13 mouse cellular contexts compared by ENCODE assay signal in the genomic region with DNA sequence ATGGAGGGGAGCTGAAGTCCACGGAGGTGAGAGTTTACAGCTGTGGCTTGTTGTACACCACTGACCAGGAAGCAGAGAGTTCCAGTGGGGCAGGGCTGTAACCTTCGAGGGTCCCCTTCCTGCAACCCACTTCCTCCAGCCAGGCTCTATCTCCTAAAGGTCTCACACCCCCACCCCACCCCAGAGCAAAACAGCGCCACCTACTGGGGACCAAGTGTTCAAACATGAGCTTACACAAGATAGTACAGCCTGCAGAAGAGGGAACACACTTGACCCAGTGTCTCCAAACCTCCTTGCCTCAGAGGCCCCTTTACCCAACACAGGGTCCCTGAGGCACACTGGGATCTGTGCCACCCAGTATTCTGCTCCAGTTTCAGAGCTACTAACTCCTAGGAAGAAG.
DNase-seq lines count a peak whose midpoint lies in the region; ATAC-seq and TF ChIP-seq lines count a peak whose summit lies in the region.
"Had no signal": no experiment of that assay in that cellular context is flagged by ENCODE, and none has a peak within 500 bp of the region (broad histone marks: within the 10 kb centered on the region; RNA-seq: fewer than 3 reads in every experiment).

No protein-coding gene starts in this region.

- no peaks in the 10 kb centered on the region for H3K27me3 ChIP-seq in cerebellum, adult 2 months (ENCODE audit: control insufficient read depth, insufficient read depth, low read length)
- no peaks in the 10 kb centered on the region for H3K27me3 ChIP-seq in kidney, embryonic 15.5 days
- no peaks in the 10 kb centered on the region for H3K27me3 ChIP-seq in stomach, postnatal 0 days (ENCODE audit: control insufficient read depth, insufficient read depth, low read length)
- H3K27me3 ChIP-seq: neural tube, embryonic 15.5 days had no signal

- no peak for TF ChIP-seq EP300 in stomach, postnatal 0 days (optimal IDR thresholded peaks at IDR 0.05)

- no peak for DNase-seq in cerebellum, adult 2 months
- no peak for DNase-seq in cerebellum, adult 8-10 months
- peak; percentile 13 for DNase-seq in kidney, postnatal 10 days
- DNase-seq in retina, postnatal 1 day, result peak; percentile 44
- no peak for DNase-seq in retina, embryonic 14.5 days (ENCODE audit: low spot score)
- no peak for DNase-seq in stomach, postnatal 0 days (ENCODE audit: low spot score)
- DNase-seq in ovary, postnatal 36 days (ENCODE audit: low spot score), result no peak
- DNase-seq: lung, adult 2 months; right cerebral cortex, postnatal 4 days had no signal

- H3K9me3 ChIP-seq in kidney, embryonic 15.5 days (replicated peaks), result no peaks in the 10 kb centered on the region
- H3K9me3 ChIP-seq in stomach, postnatal 0 days (ENCODE audit: control insufficient read depth, low read length), result no peaks in the 10 kb centered on the region
- H3K9me3 ChIP-seq: heart, embryonic 10.5 days; neural tube, embryonic 15.5 days had no signal

- no peak overlapping the region for H3K4me2 ChIP-seq in kidney, embryonic 15.5 days
- H3K4me2 ChIP-seq in stomach, postnatal 0 days (replicated peaks; ENCODE audit: low read depth), result no peak overlapping the region
- H3K4me2 ChIP-seq: hindbrain, embryonic 13.5 days; neural tube, embryonic 15.5 days had no signal

- ATAC-seq in kidney, embryonic 15.5 days (replicated peaks; ENCODE audit: low FRiP score), result no peak
- no peak for ATAC-seq in stomach, postnatal 0 days (ENCODE audit: low FRiP score, low TSS enrichment)

- WGBS in cerebellum, adult 2 months, result 46% methylated on average over 3 of the region's 3 CpGs
- 29% methylated on average over 3 of the region's 3 CpGs for WGBS in kidney, embryonic 15.5 days
- WGBS in stomach, postnatal 0 days, result 31% methylated on average over 3 of the region's 3 CpGs

- H3K4me1 ChIP-seq in cerebellum, adult 2 months (ENCODE audit: control insufficient read depth, insufficient read depth, low read length), result peaks cover 20% of the 10 kb centered on the region
- no peaks in the 10 kb centered on the region for H3K4me1 ChIP-seq in kidney, embryonic 15.5 days
- no peaks in the 10 kb centered on the region for H3K4me1 ChIP-seq in stomach, postnatal 0 days (replicated peaks; ENCODE audit: control insufficient read depth, insufficient read depth)

- TF ChIP-seq CTCF in cerebellum, adult 2 months (IDR thresholded peaks at IDR 0.05; ENCODE audit: borderline replicate concordance, insufficient read depth, low read depth, low read length), result peak; percentile 42; the same call in 1 of the 2 replicates
- peak; percentile 47 for TF ChIP-seq CTCF in stomach, postnatal 0 days (IDR thresholded peaks at IDR 0.05; ENCODE audit: low read depth)

- H3K9ac ChIP-seq in kidney, embryonic 15.5 days, result no peak overlapping the region
- H3K9ac ChIP-seq in stomach, postnatal 0 days (ENCODE audit: low read length), result no peak overlapping the region
- H3K9ac ChIP-seq: hindbrain, embryonic 13.5 days; neural tube, embryonic 15.5 days had no signal

- no peak overlapping the region for H3K4me3 ChIP-seq in cerebellum, adult 2 months (replicated peaks; ENCODE audit: insufficient read depth, low read depth, low read length)
- no peak overlapping the region for H3K4me3 ChIP-seq in kidney, embryonic 15.5 days (replicated peaks)
- H3K4me3 ChIP-seq in stomach, postnatal 0 days (ENCODE audit: low read depth, low read length), result no peak overlapping the region
- H3K4me3 ChIP-seq: heart, embryonic 10.5 days; hindbrain, embryonic 13.5 days; neural tube, embryonic 15.5 days had no signal

- no peak for TF ChIP-seq POLR2A in cerebellum, adult 2 months (IDR thresholded peaks at IDR 0.05; ENCODE audit: borderline replicate concordance, insufficient read depth, low read length)

- H3K36me3 ChIP-seq in kidney, embryonic 15.5 days, result no peaks in the 10 kb centered on the region
- H3K36me3 ChIP-seq in stomach, postnatal 0 days (ENCODE audit: control insufficient read depth, insufficient read depth, low read length), result no peaks in the 10 kb centered on the region
- H3K36me3 ChIP-seq: heart, embryonic 10.5 days; hindbrain, embryonic 13.5 days had no signal

- no peak overlapping the region for H3K27ac ChIP-seq in cerebellum, adult 2 months (ENCODE audit: insufficient read depth, low read length)
- no peak overlapping the region for H3K27ac ChIP-seq in kidney, embryonic 15.5 days
- H3K27ac ChIP-seq in stomach, postnatal 0 days (replicated peaks), result no peak overlapping the region
- H3K27ac ChIP-seq: heart, embryonic 10.5 days; hindbrain, embryonic 13.5 days; neural tube, embryonic 15.5 days had no signal

Comparison
In these comparisons a context has a peak if more than half of its experiments do, and no peak if none do; other contexts are left out.
1. DNase-seq: peak in kidney, postnatal 10 days (single experiment) and retina, postnatal 1 day (single experiment); none in cerebellum, adult 2 months (0 of 2), cerebellum, adult 8-10 months (single experiment), retina, embryonic 14.5 days (single experiment), stomach, postnatal 0 days (single experiment) and ovary, postnatal 36 days (single experiment).